Comparison of ENCODE assay signal across 11 mouse cellular contexts in the genomic region with DNA sequence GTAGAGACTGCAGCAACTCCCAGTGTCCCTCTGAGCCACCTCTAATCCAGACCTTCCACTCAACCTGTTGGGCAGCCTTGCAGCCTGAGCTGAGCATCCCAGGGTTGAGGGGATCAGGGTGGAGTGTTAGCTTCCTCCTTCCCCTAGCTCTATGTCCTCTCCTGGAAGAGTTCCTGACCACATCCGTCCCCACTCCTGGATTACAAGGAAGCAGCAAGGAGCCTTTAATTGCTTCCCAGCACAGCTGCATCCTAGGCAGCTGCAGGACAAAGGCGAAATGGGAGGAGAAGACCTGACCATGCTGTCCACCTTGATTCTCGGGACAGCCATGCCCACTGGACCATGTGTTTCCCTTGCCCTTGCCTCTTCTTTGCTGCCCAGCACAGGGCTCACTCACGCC. TPM values are rescaled to one million over a fixed set of nuclear protein-coding genes. Genes with fewer than 3 reads are reported as not detected.
DNase-seq lines count a peak whose midpoint lies in the region; ATAC-seq and TF ChIP-seq lines count a peak whose summit lies in the region.
"Had no signal": no experiment of that assay in that cellular context is flagged by ENCODE, and none has a peak within 500 bp of the region (broad histone marks: within the 10 kb centered on the region; RNA-seq: fewer than 3 reads in every experiment).

No protein-coding gene starts in this region.

- no peaks in the 10 kb centered on the region for H3K36me3 ChIP-seq in heart, embryonic 13.5 days
- no peaks in the 10 kb centered on the region for H3K36me3 ChIP-seq in hindbrain, embryonic 10.5 days
- H3K36me3 ChIP-seq in midbrain, embryonic 13.5 days, result no peaks in the 10 kb centered on the region
- H3K36me3 ChIP-seq in thymus, adult 2 months (ENCODE audit: control insufficient read depth, insufficient read depth, low read length), result no peaks in the 10 kb centered on the region

- ATAC-seq in heart, embryonic 13.5 days (ENCODE audit: extremely low read depth, insufficient number of reproducible peaks, low FRiP score, low TSS enrichment), result no peak
- no peak for ATAC-seq in midbrain, embryonic 13.5 days

- no peak for TF ChIP-seq CTCF in cortical plate, adult 2 months (IDR thresholded peaks at IDR 0.05; ENCODE audit: extremely low read depth, insufficient read depth, low read length)
- TF ChIP-seq CTCF in thymus, adult 2 months (IDR thresholded peaks at IDR 0.05; ENCODE audit: borderline replicate concordance, control insufficient read depth, extremely low read depth, insufficient read depth, low read length, poor library complexity), result no peak

- TF ChIP-seq POLR2A in cortical plate, adult 2 months (IDR thresholded peaks at IDR 0.05; ENCODE audit: extremely low read depth, insufficient read depth, low read length), result no peak
- no peak for TF ChIP-seq POLR2A in thymus, adult 2 months (IDR thresholded peaks at IDR 0.05; ENCODE audit: control insufficient read depth, extremely low read depth, insufficient read depth, low read length, poor library complexity)

- WGBS in heart, embryonic 13.5 days, result 48% methylated on average over 4 of the region's 4 CpGs
- WGBS in hindbrain, embryonic 10.5 days, result 44% methylated on average over 4 of the region's 4 CpGs
- WGBS in midbrain, embryonic 13.5 days, result 34% methylated on average over 4 of the region's 4 CpGs
- WGBS in thymus, adult 2 months, result 90% methylated on average over 4 of the region's 4 CpGs

- peak overlapping the region; percentile 14; the same call in 1 of the 2 replicates for H3K4me2 ChIP-seq in heart, embryonic 13.5 days
- H3K4me2 ChIP-seq in midbrain, embryonic 13.5 days (replicated peaks), result peak overlapping the region; percentile 44

- no peaks in the 10 kb centered on the region for H3K9me3 ChIP-seq in heart, embryonic 13.5 days
- H3K9me3 ChIP-seq in hindbrain, embryonic 10.5 days, result no peaks in the 10 kb centered on the region
- H3K9me3 ChIP-seq in midbrain, embryonic 13.5 days, result no peaks in the 10 kb centered on the region

- H3K4me1 ChIP-seq in heart, embryonic 13.5 days, result peaks cover 54% of the 10 kb centered on the region
- H3K4me1 ChIP-seq in cortical plate, adult 2 months (ENCODE audit: control insufficient read depth, insufficient read depth, low read length), result peaks cover 8% of the 10 kb centered on the region
- peaks cover 84% of the 10 kb centered on the region for H3K4me1 ChIP-seq in hindbrain, embryonic 10.5 days (replicated peaks)
- peaks cover 73% of the 10 kb centered on the region for H3K4me1 ChIP-seq in midbrain, embryonic 13.5 days (replicated peaks)
- peaks cover 14% of the 10 kb centered on the region for H3K4me1 ChIP-seq in thymus, adult 2 months (replicated peaks; ENCODE audit: control insufficient read depth, insufficient read depth, low read length)

- peak overlapping the region; percentile 52; the same call in 1 of the 2 replicates for H3K9ac ChIP-seq in heart, embryonic 13.5 days
- H3K9ac ChIP-seq in midbrain, embryonic 13.5 days (replicated peaks), result peak overlapping the region; percentile 45

- 0 out of 2 replicates have a peak overlapping the region, but pooled peaks have one; percentile 0 for H3K4me3 ChIP-seq in heart, embryonic 13.5 days
- H3K4me3 ChIP-seq in cortical plate, adult 2 months (ENCODE audit: insufficient read depth, low read length), result 0 out of 2 replicates have a peak overlapping the region, but pooled peaks have one; percentile 2
- peak overlapping the region; percentile 45 for H3K4me3 ChIP-seq in hindbrain, embryonic 10.5 days
- H3K4me3 ChIP-seq in midbrain, embryonic 13.5 days (replicated peaks), result peak overlapping the region; percentile 13
- H3K4me3 ChIP-seq in thymus, adult 2 months (ENCODE audit: control insufficient read depth, insufficient read depth, low read length), result no peak overlapping the region

- peak overlapping the region; percentile 67 for H3K27ac ChIP-seq in heart, embryonic 13.5 days (replicated peaks)
- peak overlapping the region; percentile 92 for H3K27ac ChIP-seq in cortical plate, adult 2 months (ENCODE audit: insufficient read depth, low read length)
- peak overlapping the region; percentile 98 for H3K27ac ChIP-seq in hindbrain, embryonic 10.5 days
- H3K27ac ChIP-seq in midbrain, embryonic 13.5 days, result peak overlapping the region; percentile 80
- H3K27ac ChIP-seq in thymus, adult 2 months (ENCODE audit: control insufficient read depth, insufficient read depth, low read length), result no peak overlapping the region

- no peak for DNase-seq in heart, postnatal 36 days
- DNase-seq in hindbrain, embryonic 10.5 days (ENCODE audit: low spot score), result no peak
- no peak for DNase-seq in thymus, adult 2 months
- DNase-seq in cerebellum, adult 11-12 months, result no peak
- DNase-seq in B cell, adult 2 months, result no peak

- intact Hi-C loops in heart, postnatal 36 days (cut with DNase I), result loop anchor here (1.0 kb wide), 1 partner anchor 14 kb away; no protein-coding TSS in a partner anchor

- H3K27me3 ChIP-seq in heart, embryonic 13.5 days (replicated peaks), result peaks cover 67% of the 10 kb centered on the region
- peaks cover 21% of the 10 kb centered on the region; the same call in 1 of the 2 replicates for H3K27me3 ChIP-seq in hindbrain, embryonic 10.5 days (ENCODE audit: insufficient read depth, poor library complexity, severe bottlenecking)
- H3K27me3 ChIP-seq in midbrain, embryonic 13.5 days, result 0 out of 2 replicates have a peak, but pooled peaks cover 4% of the 10 kb centered on the region
- H3K27me3 ChIP-seq in thymus, adult 2 months (ENCODE audit: control insufficient read depth, insufficient read depth, low read length), result no peaks in the 10 kb centered on the region

RNA-seq across cellular contexts. Expression of gene Nrarp, which starts 3.5 kb away (rescaled TPM):
- 7.7 and 8.2 TPM in 2 replicates for polyA plus RNA-seq in heart, embryonic 13.5 days (2015; fragmentation: Nextera tagmentation; extraction: Ambion mirVana)
- 10 to 100 TPM in 1 of 2 experiments, 1 to 10 TPM in 1; 9.7 to 12.0 TPM for total RNA-seq in heart, postnatal 36 days (2021)
- polyA plus RNA-seq in cortical plate, adult 2 months (2012; rRNA removed), result 22.1 and 24.2 TPM in 2 replicates
- polyA plus RNA-seq in hindbrain, embryonic 10.5 days (2016; fragmentation: Nextera tagmentation; extraction: Ambion mirVana), result 77.4 and 108 TPM in 2 replicates
- 26.8 and 33.9 TPM in 2 replicates for polyA plus RNA-seq in midbrain, embryonic 13.5 days (2015; fragmentation: Nextera tagmentation; extraction: Ambion mirVana)
- polyA plus RNA-seq in thymus, adult 2 months (2012; rRNA removed), result 13.7 and 16.9 TPM in 2 replicates

RNA-seq across cellular contexts. Expression of gene Tor4a, which starts 19.6 kb away (rescaled TPM):
- 6.4 and 6.9 TPM in 2 replicates for polyA plus RNA-seq in heart, embryonic 13.5 days (2015; fragmentation: Nextera tagmentation; extraction: Ambion mirVana)
- 1 to 10 TPM; 4.0 to 5.2 TPM for total RNA-seq in heart, postnatal 36 days (2021)
- polyA plus RNA-seq in cortical plate, adult 2 months (2012; rRNA removed), result 2.5 TPM in 2 replicates
- 2.6 and 2.7 TPM in 2 replicates for polyA plus RNA-seq in hindbrain, embryonic 10.5 days (2016; fragmentation: Nextera tagmentation; extraction: Ambion mirVana)
- polyA plus RNA-seq in midbrain, embryonic 13.5 days (2015; fragmentation: Nextera tagmentation; extraction: Ambion mirVana), result 1.1 and 1.2 TPM in 2 replicates
- polyA plus RNA-seq in thymus, adult 2 months (2012; rRNA removed), result 90.6 and 94.7 TPM in 2 replicates

RNA-seq across cellular contexts. Expression of gene Nelfb, which starts 34.2 kb away (rescaled TPM):
- 68.8 and 72.8 TPM in 2 replicates for polyA plus RNA-seq in heart, embryonic 13.5 days (2015; fragmentation: Nextera tagmentation; extraction: Ambion mirVana)
- 10 to 100 TPM; 38.7 to 39.9 TPM for total RNA-seq in heart, postnatal 36 days (2021)
- 52.0 and 57.5 TPM in 2 replicates for polyA plus RNA-seq in cortical plate, adult 2 months (2012; rRNA removed)
- polyA plus RNA-seq in hindbrain, embryonic 10.5 days (2016; fragmentation: Nextera tagmentation; extraction: Ambion mirVana), result 123 and 132 TPM in 2 replicates
- polyA plus RNA-seq in midbrain, embryonic 13.5 days (2015; fragmentation: Nextera tagmentation; extraction: Ambion mirVana), result 113 and 117 TPM in 2 replicates
- 105 and 115 TPM in 2 replicates for polyA plus RNA-seq in thymus, adult 2 months (2012; rRNA removed)

RNA-seq across cellular contexts. Expression of gene Stpg3, which starts 37.4 kb away (rescaled TPM):
- polyA plus RNA-seq in heart, embryonic 13.5 days (2015; fragmentation: Nextera tagmentation; extraction: Ambion mirVana), result not detected in 2 replicates
- total RNA-seq in heart, postnatal 36 days (2021), result not detected
- 0.11 TPM in 1 of 2 replicates, not detected in the other for polyA plus RNA-seq in cortical plate, adult 2 months (2012; rRNA removed)
- not detected in 2 replicates for polyA plus RNA-seq in hindbrain, embryonic 10.5 days (2016; fragmentation: Nextera tagmentation; extraction: Ambion mirVana)
- not detected in 2 replicates for polyA plus RNA-seq in midbrain, embryonic 13.5 days (2015; fragmentation: Nextera tagmentation; extraction: Ambion mirVana)
- polyA plus RNA-seq in thymus, adult 2 months (2012; rRNA removed), result 0.12 TPM in 1 of 2 replicates, not detected in the other
- total RNA-seq: heart, adult 18-20 months had no signal
- polyA plus RNA-seq: liver, embryonic 16.5 days; spleen, adult 2 months had no signal

RNA-seq across cellular contexts. Expression of gene Fam166a, which starts 41.5 kb away (rescaled TPM):
- polyA plus RNA-seq in heart, embryonic 13.5 days (2015; fragmentation: Nextera tagmentation; extraction: Ambion mirVana), result not detected in 2 replicates
- not detected for total RNA-seq in heart, postnatal 36 days (2021)
- polyA plus RNA-seq in cortical plate, adult 2 months (2012; rRNA removed), result 0.19 and 0.21 TPM in 2 replicates
- polyA plus RNA-seq in hindbrain, embryonic 10.5 days (2016; fragmentation: Nextera tagmentation; extraction: Ambion mirVana), result not detected in 2 replicates
- polyA plus RNA-seq in midbrain, embryonic 13.5 days (2015; fragmentation: Nextera tagmentation; extraction: Ambion mirVana), result 0.89 TPM in 1 of 2 replicates, not detected in the other
- 0.11 and 0.12 TPM in 2 replicates for polyA plus RNA-seq in thymus, adult 2 months (2012; rRNA removed)
- total RNA-seq: heart, adult 18-20 months had no signal
- polyA plus RNA-seq: liver, embryonic 16.5 days had no signal

Comparison
In these comparisons a context has a peak if more than half of its experiments do, and no peak if none do; other contexts are left out.
1. RNA of gene Tor4a, which starts 19.6 kb away (polyA plus RNA-seq): 90.6 to 94.7 TPM in thymus, adult 2 months; 6.4 to 6.9 TPM in heart, embryonic 13.5 days, 2.6 to 2.7 TPM in hindbrain, embryonic 10.5 days, 2.5 TPM in cortical plate, adult 2 months and 1.1 to 1.2 TPM in midbrain, embryonic 13.5 days; every median in the first group is over 10 times any median in the second.